Mouse (Mus musculus): Measurements from ENCODE around the gene Srsf3. TPM values are rescaled to one million over a fixed set of nuclear protein-coding genes. Genes with fewer than 3 reads are reported as not detected.
"Not testable (repeated sequence)": the region's sequence is repeated elsewhere in the genome, so short reads cannot be mapped to it uniquely, and the experiment has no call there.

Srsf3 gene
- polyA plus RNA-seq, 1 experiment from 2014 or later = 532 TPM

- H3K9me3 ChIP-seq (ENCODE audit: control insufficient read depth, low read length); ATAC-seq (replicated peaks; ENCODE audit: low FRiP score); H3K4me1 ChIP-seq (replicated peaks; ENCODE audit: control insufficient read depth, insufficient read depth, low read length); H3K4me3 ChIP-seq (ENCODE audit: low read depth, low read length); H3K9ac ChIP-seq (ENCODE audit: low read depth, low read length); DNase-seq (ENCODE audit: low spot score); H3K27ac ChIP-seq (ENCODE audit: low read depth, low read length); H3K27me3 ChIP-seq (replicated peaks; ENCODE audit: control insufficient read depth, insufficient read depth, low read length); H3K4me2 ChIP-seq: not testable (repeated sequence)
- H3K36me3 ChIP-seq (ENCODE audit: control insufficient read depth, insufficient read depth, low read length) = peaks cover 14% of the 10 kb centered on the region
- 92% methylated on average over 1 of the region's 1 CpGs for WGBS
Measured at GRCm38 (mm10) chr17:28993004-28993403, 39.4 kb upstream of the Srsf3 start.

- no peaks in the 10 kb centered on the region for H3K9me3 ChIP-seq (ENCODE audit: control insufficient read depth, low read length)
- H3K4me3 ChIP-seq (ENCODE audit: low read depth, low read length) = no peak overlapping the region
- DNase-seq (ENCODE audit: low spot score) (no peak), ATAC-seq (replicated peaks; ENCODE audit: low FRiP score) (no peak)
- H3K4me1 ChIP-seq (replicated peaks; ENCODE audit: control insufficient read depth, insufficient read depth, low read length) = no peaks in the 10 kb centered on the region
- H3K27ac ChIP-seq (ENCODE audit: low read depth, low read length) = no peak overlapping the region
- no peaks in the 10 kb centered on the region for H3K27me3 ChIP-seq (replicated peaks; ENCODE audit: control insufficient read depth, insufficient read depth, low read length)
- peaks cover 4% of the 10 kb centered on the region; the same call in 1 of the 2 replicates for H3K36me3 ChIP-seq (ENCODE audit: control insufficient read depth, insufficient read depth, low read length)
- 90% methylated on average over 4 of the region's 4 CpGs for WGBS
- H3K9ac ChIP-seq (ENCODE audit: low read depth, low read length) = no peak overlapping the region
- H3K4me2 ChIP-seq = no peak overlapping the region
Measured at GRCm38 (mm10) chr17:28994615-28995014, 37.8 kb upstream of the Srsf3 start.

DNA sequence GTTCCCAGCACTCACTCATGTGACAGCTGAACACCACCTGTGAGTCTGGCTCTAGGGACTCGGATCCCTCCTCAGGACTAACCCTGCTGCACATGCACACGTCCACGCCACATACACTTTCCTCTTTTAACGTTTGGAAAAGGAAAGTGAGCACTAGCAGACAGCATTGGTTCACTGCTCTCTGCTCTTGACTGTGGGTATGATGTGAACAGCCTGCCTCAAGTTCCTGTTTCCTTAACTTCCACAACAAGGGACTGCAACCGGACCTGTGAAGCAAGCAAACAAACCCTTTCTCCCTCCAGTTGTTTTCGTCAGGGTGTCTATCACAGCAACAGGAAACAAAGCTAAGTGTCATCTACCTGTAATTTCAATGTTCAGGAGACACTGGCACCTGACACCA, 32.0 kb upstream of the Srsf3 start:
- H3K36me3 ChIP-seq (ENCODE audit: control insufficient read depth, insufficient read depth, low read length) = peaks cover 16% of the 10 kb centered on the region
- H3K4me1 ChIP-seq (replicated peaks; ENCODE audit: control insufficient read depth, insufficient read depth, low read length) = peaks cover 9% of the 10 kb centered on the region
- DNase-seq (ENCODE audit: low spot score) (no peak), ATAC-seq (replicated peaks; ENCODE audit: low FRiP score) (no peak)
- no peak overlapping the region for H3K4me2 ChIP-seq
- no peak overlapping the region for H3K27ac ChIP-seq (ENCODE audit: low read depth, low read length)
- WGBS = 73% methylated on average over 6 of the region's 6 CpGs
- no peaks in the 10 kb centered on the region for H3K27me3 ChIP-seq (replicated peaks; ENCODE audit: control insufficient read depth, insufficient read depth, low read length)
- H3K4me3 ChIP-seq (ENCODE audit: low read depth, low read length) = no peak overlapping the region
- H3K9ac ChIP-seq (ENCODE audit: low read depth, low read length) = no peak overlapping the region
- no peaks in the 10 kb centered on the region for H3K9me3 ChIP-seq (ENCODE audit: control insufficient read depth, low read length)

DNA sequence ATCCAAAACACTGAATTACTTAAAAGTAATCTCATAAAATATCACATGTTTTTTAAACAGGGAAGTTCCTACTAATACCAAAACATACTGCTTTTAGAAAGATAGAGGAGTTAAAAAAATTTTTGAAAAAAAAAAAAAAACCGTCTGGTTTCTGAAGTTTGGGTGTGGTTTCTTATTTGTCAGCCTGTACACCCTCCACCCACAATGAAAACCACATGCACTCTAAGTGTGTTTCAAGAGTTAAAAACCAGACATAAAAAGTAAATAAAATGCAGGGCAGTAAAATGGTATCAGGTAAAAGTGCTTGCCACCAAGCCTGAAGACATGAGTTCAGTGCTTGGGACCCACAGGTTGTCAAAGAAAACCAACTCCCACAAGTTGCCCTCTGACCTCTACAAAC, 28.7 kb upstream of the Srsf3 start:
- 52% methylated on average over 1 of the region's 1 CpGs for WGBS
- no peak overlapping the region for H3K4me3 ChIP-seq (ENCODE audit: low read depth, low read length)

GRCm38 (mm10) chr17:29005002-29005401, 27.4 kb upstream of the Srsf3 start:
- H3K27me3 ChIP-seq (replicated peaks; ENCODE audit: control insufficient read depth, insufficient read depth, low read length) = no peaks in the 10 kb centered on the region
- peaks cover 12% of the 10 kb centered on the region for H3K36me3 ChIP-seq (ENCODE audit: control insufficient read depth, insufficient read depth, low read length)
- H3K4me3 ChIP-seq (ENCODE audit: low read depth, low read length) = no peak overlapping the region
- ATAC-seq (replicated peaks; ENCODE audit: low FRiP score) (no peak), DNase-seq (ENCODE audit: low spot score) (no peak)
- H3K4me1 ChIP-seq (replicated peaks; ENCODE audit: control insufficient read depth, insufficient read depth, low read length) = peaks cover 20% of the 10 kb centered on the region
- no peak overlapping the region for H3K4me2 ChIP-seq
- no peak overlapping the region for H3K9ac ChIP-seq (ENCODE audit: low read depth, low read length)
- H3K9me3 ChIP-seq (ENCODE audit: control insufficient read depth, low read length) = no peaks in the 10 kb centered on the region
- WGBS = 94% methylated on average over 3 of the region's 3 CpGs
- no peak overlapping the region for H3K27ac ChIP-seq (ENCODE audit: low read depth, low read length)

More for the DNA sequence above, 28.7 kb upstream of the Srsf3 start:
- H3K9ac ChIP-seq (ENCODE audit: low read depth, low read length) = no peak overlapping the region
- H3K27ac ChIP-seq (ENCODE audit: low read depth, low read length) = no peak overlapping the region
- DNase-seq (ENCODE audit: low spot score) = no peak
- H3K4me1 ChIP-seq (replicated peaks; ENCODE audit: control insufficient read depth, insufficient read depth, low read length) = peaks cover 20% of the 10 kb centered on the region
- no peaks in the 10 kb centered on the region for H3K9me3 ChIP-seq (ENCODE audit: control insufficient read depth, low read length)
- peaks cover 12% of the 10 kb centered on the region for H3K36me3 ChIP-seq (ENCODE audit: control insufficient read depth, insufficient read depth, low read length)
- no peak for ATAC-seq (replicated peaks; ENCODE audit: low FRiP score)
- peak overlapping the region; percentile 28; the same call in 1 of the 2 replicates for H3K4me2 ChIP-seq
- H3K27me3 ChIP-seq (replicated peaks; ENCODE audit: control insufficient read depth, insufficient read depth, low read length) = no peaks in the 10 kb centered on the region

DNA sequence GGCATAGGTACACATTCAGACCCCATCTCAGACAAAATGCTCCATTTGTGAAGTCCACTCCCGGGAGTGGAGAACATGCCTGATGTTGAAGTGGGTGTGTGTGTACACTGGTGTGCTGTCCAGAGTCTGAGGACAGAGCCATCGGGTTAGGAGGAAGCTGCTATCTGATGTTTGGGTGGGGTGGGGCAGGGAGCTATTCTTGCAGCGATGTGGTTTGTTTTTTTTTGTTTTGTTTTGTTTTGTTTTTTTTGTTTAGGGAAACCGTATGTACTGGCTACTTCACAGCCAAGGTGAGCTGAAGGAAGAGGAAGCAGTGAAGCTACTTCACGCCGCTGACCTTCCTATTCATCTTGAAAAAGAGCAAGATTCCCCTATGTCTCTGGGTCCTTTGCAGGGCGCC, 25.6 kb upstream of the Srsf3 start:
- H3K4me2 ChIP-seq = peak overlapping the region; percentile 87
- no peak for DNase-seq (ENCODE audit: low spot score)
- peak overlapping the region; percentile 96 for H3K9ac ChIP-seq (ENCODE audit: low read depth, low read length)
- H3K9me3 ChIP-seq (ENCODE audit: control insufficient read depth, low read length) = no peaks in the 10 kb centered on the region
- H3K27me3 ChIP-seq (replicated peaks; ENCODE audit: control insufficient read depth, insufficient read depth, low read length) = no peaks in the 10 kb centered on the region
- ATAC-seq (replicated peaks; ENCODE audit: low FRiP score) = no peak
- WGBS = 5% methylated on average over 7 of the region's 7 CpGs
- peak overlapping the region; percentile 99 for H3K4me3 ChIP-seq (ENCODE audit: low read depth, low read length)
- H3K36me3 ChIP-seq (ENCODE audit: control insufficient read depth, insufficient read depth, low read length) = no peaks in the 10 kb centered on the region; the same call in 1 of the 2 replicates
- H3K27ac ChIP-seq (ENCODE audit: low read depth, low read length) = peak overlapping the region; percentile 88
- H3K4me1 ChIP-seq (replicated peaks; ENCODE audit: control insufficient read depth, insufficient read depth, low read length) = peaks cover 20% of the 10 kb centered on the region

DNA sequence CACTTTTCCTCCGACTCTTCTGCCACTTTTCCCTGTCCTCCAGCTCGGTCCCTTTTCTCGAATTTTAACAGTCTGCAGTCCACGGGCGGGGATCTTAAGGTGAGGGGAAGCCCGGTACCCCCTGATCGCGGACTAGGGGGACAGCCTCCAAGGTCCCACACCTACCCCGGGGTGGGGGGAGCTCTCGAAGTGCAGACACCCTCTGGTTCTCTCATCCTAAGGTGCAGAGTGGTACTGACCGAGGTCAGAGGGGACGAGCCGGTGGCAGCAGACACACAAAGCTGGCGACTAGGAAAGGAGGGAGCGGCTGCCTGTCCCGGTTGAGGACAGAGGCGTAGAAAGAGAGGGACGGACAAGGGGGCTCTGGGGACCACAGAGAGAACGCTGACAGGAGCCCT, 25.2 kb upstream of the Srsf3 start:
- peak overlapping the region; percentile 96 for H3K9ac ChIP-seq (ENCODE audit: low read depth, low read length)
- no peak for DNase-seq (ENCODE audit: low spot score)
- H3K27ac ChIP-seq (ENCODE audit: low read depth, low read length) = peak overlapping the region; percentile 88
- H3K36me3 ChIP-seq (ENCODE audit: control insufficient read depth, insufficient read depth, low read length) = no peaks in the 10 kb centered on the region; the same call in 1 of the 2 replicates
- peak overlapping the region; percentile 99 for H3K4me3 ChIP-seq (ENCODE audit: low read depth, low read length)
- peak overlapping the region; percentile 87 for H3K4me2 ChIP-seq
- WGBS = 2% methylated on average over 19 of the region's 19 CpGs
- no peaks in the 10 kb centered on the region for H3K9me3 ChIP-seq (ENCODE audit: control insufficient read depth, low read length)
- H3K27me3 ChIP-seq (replicated peaks; ENCODE audit: control insufficient read depth, insufficient read depth, low read length) = no peaks in the 10 kb centered on the region
- H3K4me1 ChIP-seq (replicated peaks; ENCODE audit: control insufficient read depth, insufficient read depth, low read length) = peaks cover 20% of the 10 kb centered on the region
- peak; percentile 4; the same call in 1 of the 2 replicates for ATAC-seq (replicated peaks; ENCODE audit: low FRiP score)

GRCm38 (mm10) chr17:29007641-29008325, 24.6 kb upstream of the Srsf3 start, which contains the start of gene Stk38:
Gene Stk38 (minus strand): TSS chr17:29007995.
- peak within 1 kb of the TSS; percentile 99 for H3K4me3 ChIP-seq (ENCODE audit: low read depth, low read length)
- no peaks in the 10 kb centered on the region for H3K9me3 ChIP-seq (ENCODE audit: control insufficient read depth, low read length)
- peak within 1 kb of the TSS; percentile 87 for H3K4me2 ChIP-seq
- peak; percentile 93 for ATAC-seq (replicated peaks; ENCODE audit: low FRiP score)
- H3K9ac ChIP-seq (ENCODE audit: low read depth, low read length) = peak within 1 kb of the TSS; percentile 96
- no peaks in the 10 kb centered on the region for H3K27me3 ChIP-seq (replicated peaks; ENCODE audit: control insufficient read depth, insufficient read depth, low read length)
- no peaks in the 10 kb centered on the region; the same call in 1 of the 2 replicates for H3K36me3 ChIP-seq (ENCODE audit: control insufficient read depth, insufficient read depth, low read length)
- peaks cover 20% of the 10 kb centered on the region for H3K4me1 ChIP-seq (replicated peaks; ENCODE audit: control insufficient read depth, insufficient read depth, low read length)
- peak within 1 kb of the TSS; percentile 88 for H3K27ac ChIP-seq (ENCODE audit: low read depth, low read length)
- peak; percentile 95 for DNase-seq (ENCODE audit: low spot score)
- 1% methylated on average over 62 of the region's 65 CpGs for WGBS

DNA sequence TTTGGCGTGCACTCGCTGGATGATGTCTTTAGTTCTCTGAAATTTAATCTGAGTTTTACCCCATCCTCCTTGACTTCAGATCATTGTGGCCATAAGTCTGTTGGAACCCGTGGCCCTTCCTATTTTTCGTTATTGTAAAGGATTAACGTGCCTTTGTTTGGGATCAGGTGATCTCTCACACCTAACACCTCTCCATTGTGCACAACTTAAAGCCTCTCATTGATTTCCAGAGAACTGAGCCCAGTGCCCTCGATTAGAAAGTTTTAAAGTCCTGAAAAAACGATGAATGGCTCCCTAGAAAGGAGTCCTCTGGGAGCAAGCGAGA, 24.1 kb upstream of the Srsf3 start:
- Histone ChIP-seq H3K27me3 (replicated peaks; ENCODE audit: control insufficient read depth, insufficient read depth, low read length) (no peaks in the 10 kb centered on the region), H3K9ac (ENCODE audit: low read depth, low read length) (peak overlapping the region; percentile 96), H3K4me2 (peak overlapping the region; percentile 87), H3K9me3 (ENCODE audit: control insufficient read depth, low read length) (no peaks in the 10 kb centered on the region), H3K27ac (ENCODE audit: low read depth, low read length) (peak overlapping the region; percentile 88), H3K4me3 (ENCODE audit: low read depth, low read length) (peak overlapping the region; percentile 99), H3K4me1 (replicated peaks; ENCODE audit: control insufficient read depth, insufficient read depth, low read length) (peaks cover 20% of the 10 kb centered on the region), H3K36me3 (ENCODE audit: control insufficient read depth, insufficient read depth, low read length) (no peaks in the 10 kb centered on the region)
- no peak for DNase-seq (ENCODE audit: low spot score)
- ATAC-seq (replicated peaks; ENCODE audit: low FRiP score) = no peak
- 24% methylated on average over 8 of the region's 8 CpGs for WGBS

Measured in liver, embryonic 11.5 days (tissue).